Mouse (Mus musculus): ENCODE results near the gene Jag2.
A peak's percentile ranks its signal among the peaks of the same experiment; 100 is the strongest.

GRCm38 (mm10) chr12:112958303-112958702 lies 28.7 kb upstream of the Jag2 start:
- TF ChIP-seq CTCF (IDR thresholded peaks at IDR 0.05; ENCODE audit: low read depth) (peak; percentile 61), EP300 (IDR thresholded peaks at IDR 0.05; ENCODE audit: low read depth) (no peak)
